Mouse (Mus musculus): ENCODE measurements around the gene Ifngr2. TPM values are rescaled to one million over a fixed set of nuclear protein-coding genes. Genes with fewer than 3 reads are reported as not detected.

Gene Ifngr2
- 10 to 100 TPM; 74.4 to 76.7 TPM for total RNA-seq (2023)

DNA sequence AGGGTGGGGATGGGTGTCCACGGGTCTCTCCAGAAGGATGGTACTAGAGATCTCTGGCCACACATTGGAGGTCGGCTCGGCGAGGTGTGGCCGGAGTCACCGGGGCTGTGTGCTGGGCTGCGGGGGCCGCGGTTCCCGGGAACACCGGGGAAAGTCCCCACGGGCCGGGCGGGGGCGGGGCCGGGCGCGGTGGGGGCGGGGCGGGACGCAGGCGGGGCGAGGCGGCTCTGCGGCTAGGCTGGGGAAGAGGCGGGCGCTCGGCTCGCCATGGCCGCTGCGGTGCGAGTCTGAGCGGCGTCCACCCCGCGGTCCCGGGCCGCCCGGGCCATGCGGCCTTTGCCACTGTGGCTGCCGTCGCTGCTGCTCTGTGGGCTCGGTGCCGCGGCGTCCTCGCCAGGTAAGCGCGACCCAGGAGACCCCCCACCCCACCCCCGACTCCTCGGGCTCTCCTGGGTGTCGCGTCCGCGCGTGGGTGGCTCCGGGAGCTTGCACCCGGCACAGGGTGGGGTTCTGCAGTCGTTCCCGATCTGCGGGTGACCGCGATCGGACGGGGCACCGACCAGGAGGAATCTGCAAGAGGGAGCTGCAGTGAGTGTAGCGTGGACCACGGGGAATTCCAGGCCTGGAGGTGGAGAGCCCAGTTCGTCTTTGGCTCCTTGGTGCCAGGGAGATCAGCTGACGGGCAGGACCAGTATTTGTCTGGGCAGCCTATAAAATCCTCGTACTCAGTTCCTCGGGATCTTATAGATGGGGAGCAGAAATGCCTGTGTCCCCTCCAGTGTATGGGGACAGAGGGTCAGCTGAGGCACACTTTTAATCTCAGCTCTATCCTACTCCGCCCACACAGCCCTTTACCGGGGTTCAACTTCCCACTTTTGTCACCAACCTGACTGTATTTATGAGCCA is at the start of gene Ifngr2:
Gene Ifngr2, plus strand, starts transcription at position 237 of the 906 bp plus-strand sequence.

DNA sequence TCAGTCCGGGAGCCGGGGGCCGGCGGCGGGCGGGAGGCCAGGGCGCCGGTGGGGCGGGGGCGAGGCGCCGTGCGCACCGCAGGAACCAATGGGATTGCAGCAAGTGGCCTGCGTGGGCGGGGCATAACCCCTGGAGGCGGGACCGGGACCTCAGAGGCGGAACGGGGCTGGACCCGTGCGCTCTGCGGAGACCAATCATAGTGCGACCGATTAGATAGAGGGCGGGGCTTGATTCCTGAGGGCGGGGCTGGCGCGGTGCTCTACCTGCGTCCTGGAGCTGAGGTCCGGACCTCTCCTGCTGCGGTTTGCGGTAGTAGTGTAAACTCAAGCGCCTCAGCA is 50.8 kb downstream of the Ifngr2 start, which contains the start of gene Tmem50b:
Gene Tmem50b, minus strand, starts transcription at position 129 of the 339 bp plus-strand sequence.

Other genes starting within 250 kb of the Ifngr2 start
- gene Ifnar2, start 174.3 kb upstream of the Ifngr2 start, total RNA-seq (2023): 100 to 1,000 TPM; 119 to 145 TPM
- gene Gm21970, start 155.4 kb upstream of the Ifngr2 start, total RNA-seq (2023): not detected
- gene Il10rb, start 140.9 kb upstream of the Ifngr2 start, total RNA-seq (2023): 10 to 100 TPM; 77.5 to 79.7 TPM
- 10 to 100 TPM; 71.9 to 90.9 TPM for gene Ifnar1, start 61.8 kb upstream of the Ifngr2 start, total RNA-seq (2023)
- 10 to 100 TPM; 63.8 to 64.6 TPM for gene Tmem50b, start 50.7 kb downstream of the Ifngr2 start, total RNA-seq (2023)
- gene Dnajc28, start 72.0 kb downstream of the Ifngr2 start, total RNA-seq (2023): 1 to 10 TPM; 1.5 to 2.2 TPM
- gene Gart, start 99.9 kb downstream of the Ifngr2 start, total RNA-seq (2023): 10 to 100 TPM; 50.2 to 50.9 TPM
- gene Son, start 100.4 kb downstream of the Ifngr2 start, total RNA-seq (2023): 100 to 1,000 TPM; 336 to 360 TPM
- 10 to 100 TPM; 19.6 to 25.7 TPM for gene Donson, start 141.7 kb downstream of the Ifngr2 start, total RNA-seq (2023)
- 10 to 100 TPM; 22.4 to 38.5 TPM for gene Cryzl1, start 181.9 kb downstream of the Ifngr2 start, total RNA-seq (2023)
- 10 to 100 TPM; 17.7 to 18.6 TPM for gene Itsn1, start 182.2 kb downstream of the Ifngr2 start, total RNA-seq (2023)